Mouse (Mus musculus) bone marrow, adult 2 months (tissue): Measurements from ENCODE around the gene Tm4sf20.

ENCODE experiments used
- CTCF ChIP-seq: fragments of 200-500 bp; IDR thresholded peaks from 2 replicates; pipeline ENCODE4 v1.5.1; 2011; ENCODE audit warnings: low read length, control low read depth; ENCODE audit not compliant: control insufficient read depth, insufficient read depth
- POLR2A ChIP-seq: fragments of 200-500 bp; IDR thresholded peaks from 2 replicates; pipeline ENCODE4 v1.6.1; 2011; ENCODE audit warnings: low read depth, mild to moderate bottlenecking, control low read depth, low read length, borderline replicate concordance; ENCODE audit not compliant: control insufficient read depth

- TF ChIP-seq POLR2A (no peak), CTCF (no peak)
Observed at GRCm38 (mm10) chr1:82725875-82726185, 42.4 kb downstream of the Tm4sf20 start.
